Mouse (Mus musculus): ENCODE measurements around the gene Hdac8.

DNA sequence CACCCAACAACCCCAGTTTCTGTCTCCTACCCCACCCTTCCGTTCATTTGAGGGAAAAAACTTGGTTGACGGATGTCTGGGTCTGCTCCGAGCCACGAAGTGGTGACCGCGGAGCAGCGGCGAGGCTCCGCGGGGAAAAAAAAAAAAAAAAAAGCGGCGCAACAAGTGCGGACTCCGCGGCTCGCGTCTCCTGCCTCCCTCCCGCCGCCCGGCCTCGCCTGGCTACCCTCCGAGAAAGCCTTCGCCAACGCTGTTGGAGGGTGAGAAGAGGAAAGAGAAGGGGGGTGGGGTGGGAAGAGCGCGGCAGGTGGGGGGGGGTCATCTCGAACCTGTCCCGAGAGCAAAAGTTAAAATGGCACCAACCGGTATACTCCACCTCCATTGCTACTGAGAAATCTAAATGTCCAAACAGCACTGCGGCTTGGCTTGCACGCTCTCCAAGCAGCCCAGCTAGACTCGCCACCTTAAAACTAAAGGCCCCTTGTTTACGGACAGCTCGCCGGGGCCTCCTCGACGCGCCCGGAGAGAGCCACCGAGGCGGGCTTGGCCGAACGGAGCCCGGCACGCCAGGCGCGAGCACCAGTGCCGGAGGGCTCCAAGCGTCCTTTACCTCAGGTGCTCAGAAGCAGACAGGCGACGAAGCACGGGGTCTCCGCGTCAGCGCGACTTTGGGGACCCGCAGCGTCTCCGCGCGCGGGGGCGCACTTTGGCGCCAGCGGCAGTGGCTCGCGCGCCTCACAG lies 254.8 kb downstream of the Hdac8 start:
- TF ChIP-seq CTCF (IDR thresholded peaks at IDR 0.05; ENCODE audit: extremely low read depth, insufficient read length, insufficient replicate concordance, low read depth, low read length) (no peak), POLR2A (IDR thresholded peaks at IDR 0.05; ENCODE audit: low read depth, low read length) (no peak)

Measured in small intestine, adult 2 months (tissue).